Mouse (Mus musculus) embryonic stem cell, embryonic (primary cell): ENCODE measurements around the gene Efhd1.

Experiments used
- CTCF ChIA-PET, 4 experiments: fragments of 300-600 bp in 2 of 4; fragments of 350-600 bp in 2 of 4; sonication (Branson Sonifier 250); formaldehyde crosslinking; loops; one replicate each; lab custom pipeline; 2022; ENCODE audit warnings: inconsistent platforms in 2 of 4; lab: Charles Lee
- POLR2A ChIA-PET, 4 experiments: fragments of 300-600 bp in 2 of 4; fragments of 350-600 bp in 2 of 4; sonication (Branson Sonifier 250); formaldehyde crosslinking; loops; one replicate each; lab custom pipeline; 2022; ENCODE audit warnings: antibody characterized with exemption in 4 of 4, inconsistent platforms in 1 of 4; lab: Charles Lee

Gene Efhd1

DNA sequence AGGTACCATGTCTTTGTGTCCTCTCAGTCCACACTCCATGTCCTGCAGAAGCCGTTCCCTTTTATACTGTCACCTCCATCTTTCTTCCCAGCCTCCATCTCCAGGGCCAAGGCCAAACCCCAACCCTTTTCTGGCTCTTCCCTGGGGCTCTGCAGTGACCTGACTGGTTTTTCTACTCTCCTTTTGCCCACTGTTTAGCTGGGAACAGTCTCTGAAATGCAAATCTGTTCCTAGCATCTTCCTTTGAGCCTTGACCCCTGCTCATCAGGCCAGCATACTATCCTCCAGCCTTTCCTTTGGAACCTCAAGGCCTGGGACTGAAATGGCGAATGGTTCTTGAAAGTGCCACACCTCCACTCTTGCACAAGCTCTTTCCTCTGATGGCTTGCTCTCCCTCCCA is 49.0 kb downstream of the Efhd1 start:
- POLR2A ChIA-PET: interaction anchor here in 2 of 4 experiments (0.7 to 5.6 kb wide), 15 partner anchors 9 to 138 kb away, joined by 3 to 35 read pairs (median 5); partner anchors contain the start of gene Gigyf2 (in 2 of the 2)
- CTCF ChIA-PET: interaction anchor here (0.6 to 1.5 kb wide), 5 partner anchors 13 to 126 kb away, joined by 3 to 7 read pairs (median 4); partner anchors contain the start of gene Gigyf2 (in 1 of the 4)

DNA sequence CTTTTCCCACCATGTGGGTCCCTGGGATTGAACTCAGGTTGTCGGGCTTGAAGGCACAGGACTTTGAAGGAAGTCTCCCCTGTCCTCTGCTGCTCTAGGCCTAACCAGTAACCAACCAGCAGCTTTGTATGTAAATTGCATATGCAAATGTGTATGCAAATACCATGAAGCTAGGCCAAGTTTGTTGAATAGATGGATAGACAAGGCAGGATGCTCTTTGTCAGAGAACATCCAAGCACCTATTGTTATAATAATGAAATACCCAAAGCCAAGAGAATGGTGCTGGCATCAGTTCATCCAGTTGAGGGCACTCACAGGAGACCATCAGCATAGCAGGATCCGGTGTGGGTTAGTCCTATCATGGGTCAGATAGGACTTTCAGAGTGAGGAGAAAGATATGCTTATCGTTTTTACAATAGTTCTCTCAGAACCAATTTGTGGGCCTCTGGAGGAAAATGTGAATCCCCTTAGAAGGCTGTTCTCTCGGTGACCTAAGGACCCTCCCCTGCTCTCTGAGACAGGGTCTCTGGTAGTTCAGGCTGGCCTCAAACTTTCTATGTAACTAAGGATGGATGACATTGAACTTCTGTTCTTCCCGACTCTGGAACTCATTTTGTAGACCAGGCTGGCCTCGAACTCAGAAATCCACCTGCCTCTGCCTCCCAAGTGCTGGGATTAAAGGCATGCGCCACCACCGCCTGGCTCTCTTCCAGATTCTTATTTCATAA is 49.8 kb downstream of the Efhd1 start:
- CTCF ChIA-PET: interaction anchor here in 3 of 4 experiments (0.6 to 1.5 kb wide), 8 partner anchors 12 to 1521 kb away, joined by 3 to 7 read pairs (median 4); partner anchors contain the start of gene Gigyf2 (in 1 of the 3)
- POLR2A ChIA-PET: interaction anchor here in 2 of 4 experiments (0.7 to 5.6 kb wide), 14 partner anchors 9 to 138 kb away, joined by 3 to 35 read pairs (median 4); partner anchors contain the start of gene Gigyf2 (in 2 of the 2)

DNA sequence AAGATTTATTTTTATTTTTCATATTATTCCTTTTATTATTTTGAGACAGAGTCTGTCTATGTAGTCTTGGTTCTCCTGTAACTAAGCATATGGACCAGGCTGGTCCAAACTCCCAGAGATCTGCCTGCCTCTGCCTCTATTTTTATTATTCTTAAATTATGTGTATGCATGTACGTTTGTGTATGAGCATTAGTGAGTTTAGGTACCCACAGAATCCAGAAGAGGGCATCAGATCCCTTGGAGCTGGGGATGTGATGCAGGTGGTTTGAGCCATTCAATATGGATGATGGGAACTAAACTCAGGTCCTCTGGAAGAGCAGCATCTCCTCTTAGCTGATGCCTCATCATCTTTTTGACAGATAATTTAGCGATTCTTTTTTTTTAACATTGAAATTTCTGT is 51.3 kb downstream of the Efhd1 start:
- CTCF ChIA-PET: interaction anchor here in 3 of 4 experiments (0.5 to 1.2 kb wide), 5 partner anchors 11 to 76 kb away, joined by 3 to 5 read pairs (median 3); partner anchors contain the start of gene Gigyf2 (in 1 of the 3)
- POLR2A ChIA-PET: interaction anchor here in 3 of 4 experiments (0.7 to 5.6 kb wide), 4 partner anchors 11 to 453 kb away, joined by 3 to 35 read pairs (median 12); partner anchors contain the start of gene Gigyf2 (in 2 of the 3)

DNA sequence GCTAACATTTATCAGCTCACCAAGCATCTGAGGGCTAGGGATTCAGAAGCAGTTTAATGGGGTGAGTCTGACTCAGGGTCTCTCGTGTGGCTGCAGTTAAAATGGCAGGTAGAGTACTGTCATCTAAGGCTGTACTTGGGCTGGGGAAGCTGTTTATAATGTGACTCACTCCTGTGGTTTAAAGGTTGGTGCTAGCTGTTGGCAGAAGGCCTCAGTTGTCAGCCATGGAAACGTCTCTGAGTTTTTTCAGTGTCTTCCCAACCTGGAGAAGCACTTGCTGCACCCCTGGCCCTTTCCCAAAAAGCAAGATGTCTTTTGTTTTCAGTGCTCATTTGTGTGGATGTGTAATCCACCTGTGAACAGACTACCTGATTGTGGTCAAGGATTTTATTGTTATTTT is 51.7 kb downstream of the Efhd1 start:
- POLR2A ChIA-PET: interaction anchor here in 3 of 4 experiments (0.5 to 5.6 kb wide), 7 partner anchors 11 to 461 kb away, joined by 3 to 35 read pairs (median 3); partner anchors contain the start of gene Gigyf2 (in 2 of the 3)
- CTCF ChIA-PET: interaction anchor here in 2 of 4 experiments (0.8 to 1.2 kb wide), 4 partner anchors 12 to 70 kb away, joined by 3 to 4 read pairs (median 3); no protein-coding TSS in a partner anchor

DNA sequence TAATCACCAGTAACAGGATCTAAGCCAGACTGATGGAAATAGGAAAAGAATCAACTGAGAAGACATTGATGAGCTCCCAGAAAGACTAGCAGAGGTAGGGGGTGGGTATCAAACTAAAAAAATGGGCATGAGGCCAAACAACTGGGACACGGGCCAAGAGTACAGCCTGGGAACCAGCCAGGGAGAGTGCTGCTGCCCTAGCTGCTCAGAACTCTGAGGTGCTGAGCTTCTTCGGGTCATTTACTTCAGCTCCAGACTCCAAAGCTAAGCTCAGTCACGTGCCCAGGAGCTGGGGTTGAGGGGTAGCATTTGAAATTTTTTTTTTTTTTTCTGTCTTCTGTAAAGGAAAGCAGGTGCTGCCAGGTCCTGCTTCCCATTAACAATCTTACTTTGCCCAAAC is 52.5 kb downstream of the Efhd1 start:
- ChIA-PET POLR2A (interaction anchor here in 3 of 4 experiments (0.5 to 5.6 kb wide), 6 partner anchors 10 to 439 kb away, joined by 3 to 35 read pairs (median 4); partner anchors contain the start of gene Gigyf2 (in 2 of the 3)), CTCF (interaction anchor here in 2 of 4 experiments (0.8 to 1.0 kb wide), 3 partner anchors 10 to 24 kb away, joined by 3 to 6 read pairs (median 3); partner anchors contain the start of gene Gigyf2 (in 1 of the 2))

DNA sequence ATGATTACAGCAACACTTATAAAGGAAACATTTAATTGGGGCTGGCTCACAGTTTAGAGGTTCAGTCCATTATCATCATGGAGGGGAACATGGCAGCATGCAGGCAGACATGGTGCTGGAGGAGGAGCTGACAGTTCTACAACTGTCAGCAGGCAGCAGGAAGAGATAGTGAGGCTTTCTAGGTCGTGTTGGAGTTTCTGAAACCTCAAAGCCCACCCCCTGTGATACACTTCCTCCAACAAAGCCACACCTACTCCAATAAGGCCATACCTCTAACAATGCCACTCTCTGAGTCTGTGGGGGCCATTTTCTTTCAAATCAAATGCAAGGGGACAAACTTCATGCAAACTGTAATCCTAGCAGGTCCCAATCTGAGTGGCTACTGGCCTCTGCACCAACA is 56.9 kb downstream of the Efhd1 start:
- ChIA-PET POLR2A (interaction anchor here in 2 of 4 experiments (0.5 to 1.8 kb wide), 3 partner anchors 12 to 45 kb away, joined by 3 to 8 read pairs (median 3); no protein-coding TSS in a partner anchor), CTCF (no interaction called here)

DNA sequence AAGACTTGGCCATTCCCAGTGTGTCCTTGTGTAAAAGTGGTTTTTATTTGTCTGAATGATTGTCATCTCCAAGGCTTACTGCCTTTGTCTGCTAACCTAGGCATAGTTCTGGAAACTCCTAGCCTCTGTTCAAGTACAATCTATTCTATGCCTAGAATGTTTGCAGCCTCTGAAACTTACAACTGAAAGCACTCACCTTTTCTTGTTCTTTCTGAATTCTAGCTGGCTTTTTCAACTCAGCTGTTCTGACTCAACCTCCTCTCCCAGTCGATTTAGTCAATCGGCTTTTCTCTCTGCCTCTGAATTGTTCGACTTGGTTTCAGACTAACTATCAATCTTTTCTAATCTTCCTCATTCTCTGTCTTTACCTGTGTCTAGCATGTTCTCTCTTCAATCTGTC is 58.6 kb downstream of the Efhd1 start:
- CTCF ChIA-PET: no interaction called here
- POLR2A ChIA-PET: interaction anchor here in 1 of 4 experiments (1.0 to 1.6 kb wide), 3 partner anchors 9 to 14 kb away, joined by 3 to 6 read pairs (median 5); no protein-coding TSS in a partner anchor

DNA sequence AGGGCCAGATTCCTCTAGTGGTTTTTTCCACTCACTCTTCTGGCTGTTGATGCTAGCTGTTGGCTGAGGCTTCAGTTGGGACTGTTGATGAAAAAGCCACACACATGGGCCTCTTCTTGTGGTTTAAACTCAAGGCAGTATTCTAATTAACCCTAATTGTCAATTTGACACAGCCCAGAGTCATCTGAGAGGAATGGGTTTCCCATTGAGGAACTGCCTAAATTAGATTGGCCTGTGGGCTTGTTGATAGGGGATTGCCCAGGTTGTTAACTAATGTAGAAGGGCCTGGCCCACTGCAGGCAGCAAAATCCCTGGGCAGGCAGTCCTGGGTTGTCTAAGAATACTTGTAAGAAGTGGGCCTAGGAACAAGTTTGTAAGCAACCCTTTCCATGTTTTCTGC is 60.5 kb downstream of the Efhd1 start:
- POLR2A ChIA-PET: interaction anchor here in 1 of 4 experiments (0.6 to 4.3 kb wide), 5 partner anchors 10 to 352 kb away, joined by 3 to 35 read pairs (median 5); no protein-coding TSS in a partner anchor
- CTCF ChIA-PET: no interaction called here

DNA sequence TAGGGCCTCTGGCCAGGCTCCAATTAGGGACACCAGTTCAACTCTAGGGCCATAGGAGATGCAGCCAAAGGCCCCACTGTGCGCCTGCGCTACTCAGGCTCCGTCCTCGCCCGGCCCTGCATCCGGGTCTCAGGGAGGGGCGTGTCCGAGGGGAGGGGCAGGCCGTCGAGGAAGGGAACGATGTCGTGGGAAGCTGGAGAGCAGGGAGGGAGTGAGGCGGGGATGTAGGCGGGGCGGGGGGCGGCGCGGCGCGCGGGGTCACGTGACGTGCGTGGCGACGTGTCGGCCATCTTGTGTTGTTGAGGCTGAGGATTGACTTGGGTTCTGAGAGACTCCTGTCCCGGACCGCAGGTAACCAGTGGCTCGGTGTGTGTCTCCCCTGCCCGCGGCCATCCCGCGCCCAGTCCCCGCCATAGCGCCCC is 62.6 kb downstream of the Efhd1 start, which contains the start of gene Gigyf2:
Gene Gigyf2, plus strand, starts transcription at position 257 of the 422 bp plus-strand sequence.
- POLR2A ChIA-PET: interaction anchor here (0.5 to 4.3 kb wide), 76 partner anchors 10 to 968 kb away, joined by 3 to 35 read pairs (median 3); partner anchors contain the start of genes Ecel1 (in 1 of the 4), Ncl (in 1 of the 4) and Ptma (in 1 of the 4)
- CTCF ChIA-PET: interaction anchor here in 3 of 4 experiments (0.6 to 1.3 kb wide), 12 partner anchors 10 to 760 kb away, joined by 3 to 6 read pairs (median 3); no protein-coding TSS in a partner anchor

DNA sequence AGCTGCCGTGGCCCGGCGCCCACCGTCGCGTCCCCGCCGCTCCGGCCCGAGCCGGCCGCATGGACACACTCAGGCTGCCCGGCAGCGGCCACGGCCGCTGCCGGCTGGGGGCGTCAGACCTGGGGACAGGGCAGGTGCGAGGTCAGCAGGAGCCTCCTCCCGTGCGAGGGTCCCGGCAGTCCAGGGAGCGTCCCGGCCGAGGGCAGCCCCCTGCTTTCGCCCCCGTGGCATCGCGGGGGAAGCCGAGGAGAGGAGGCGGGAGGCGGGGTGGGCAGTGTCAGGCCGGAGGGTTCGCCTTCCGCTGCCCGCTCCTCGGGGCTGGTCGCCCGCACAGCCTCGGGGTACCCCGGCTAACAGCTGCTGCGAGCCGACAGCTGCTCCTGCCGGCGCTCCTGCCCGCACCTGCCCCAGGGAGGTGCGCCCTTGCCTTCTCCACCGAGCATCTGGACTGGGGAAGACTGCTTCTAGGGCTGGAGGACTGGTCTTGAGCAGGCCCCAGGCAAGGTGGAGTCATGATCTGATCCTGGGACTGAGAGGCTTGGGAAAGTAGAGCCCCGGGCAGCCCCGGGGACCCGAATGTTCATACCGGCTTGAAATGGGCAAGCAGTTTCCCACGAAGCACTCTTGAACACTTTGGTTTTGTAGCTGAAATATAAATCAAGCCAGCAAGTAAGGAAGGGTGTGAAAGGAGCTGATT is 63.1 kb downstream of the Efhd1 start:
- POLR2A ChIA-PET: interaction anchor here (0.5 to 4.3 kb wide), 58 partner anchors 9 to 968 kb away, joined by 3 to 35 read pairs (median 4); partner anchors contain the start of genes Ncl (in 1 of the 4) and Ptma (in 1 of the 4)

DNA sequence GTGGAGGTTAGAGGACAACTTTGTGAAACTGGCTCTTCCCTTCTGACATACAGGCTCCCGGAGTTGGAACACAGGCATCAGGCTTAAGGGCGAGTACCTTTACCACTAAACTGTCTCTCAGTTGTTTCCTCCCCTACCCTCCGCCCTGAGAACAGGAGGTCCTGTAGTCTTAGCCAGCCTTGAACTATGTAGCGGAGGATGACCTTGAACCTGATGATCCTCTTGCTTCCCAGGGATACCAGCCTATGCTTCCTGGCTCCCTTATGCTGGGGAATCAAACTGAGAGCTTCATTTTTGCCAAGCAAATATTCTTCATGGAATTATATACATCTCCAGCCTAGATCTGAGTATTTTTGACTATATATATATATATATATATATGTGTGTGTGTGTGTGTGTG is 67.6 kb downstream of the Efhd1 start:
- ChIA-PET CTCF (interaction anchor here in 1 of 4 experiments (0.6 kb wide), 1 partner anchor 159 kb away, joined by 5 read pairs; no protein-coding TSS in a partner anchor), POLR2A (interaction anchor here in 1 of 4 experiments (1.0 to 1.2 kb wide), 3 partner anchors 14 to 105 kb away, joined by 3 to 5 read pairs (median 5); no protein-coding TSS in a partner anchor)

More for the DNA sequence above, 63.1 kb downstream of the Efhd1 start:
- CTCF ChIA-PET: interaction anchor here in 3 of 4 experiments (0.6 to 1.3 kb wide), 8 partner anchors 11 to 237 kb away, joined by 3 to 4 read pairs (median 3); no protein-coding TSS in a partner anchor

DNA sequence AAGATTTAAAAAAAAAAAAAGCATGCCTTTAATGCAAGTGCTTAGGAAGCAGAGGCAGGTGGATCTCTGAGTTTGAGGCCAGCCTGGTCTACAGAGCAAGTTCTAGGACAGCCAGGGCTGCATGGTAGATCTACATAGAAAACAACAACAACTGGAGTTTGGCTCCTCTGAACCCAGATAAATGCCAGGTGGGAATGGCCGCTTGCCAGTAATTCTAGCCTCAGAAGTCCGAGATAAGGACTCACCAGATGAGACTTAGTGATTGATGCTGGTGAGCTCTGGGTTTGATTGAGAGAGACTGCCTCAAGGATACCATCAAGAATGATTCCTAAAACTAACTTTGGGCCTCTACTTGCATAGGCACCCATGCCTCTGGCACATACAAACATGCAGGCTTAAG is 86.4 kb downstream of the Efhd1 start:
- CTCF ChIA-PET: interaction anchor here in 1 of 4 experiments (0.7 kb wide), 1 partner anchor 151 kb away, joined by 5 read pairs; no protein-coding TSS in a partner anchor
- POLR2A ChIA-PET: interaction anchor here in 1 of 4 experiments (0.6 to 1.8 kb wide), 3 partner anchors 9 to 160 kb away, joined by 4 to 7 read pairs (median 5); partner anchors contain the start of gene Chrnd

DNA sequence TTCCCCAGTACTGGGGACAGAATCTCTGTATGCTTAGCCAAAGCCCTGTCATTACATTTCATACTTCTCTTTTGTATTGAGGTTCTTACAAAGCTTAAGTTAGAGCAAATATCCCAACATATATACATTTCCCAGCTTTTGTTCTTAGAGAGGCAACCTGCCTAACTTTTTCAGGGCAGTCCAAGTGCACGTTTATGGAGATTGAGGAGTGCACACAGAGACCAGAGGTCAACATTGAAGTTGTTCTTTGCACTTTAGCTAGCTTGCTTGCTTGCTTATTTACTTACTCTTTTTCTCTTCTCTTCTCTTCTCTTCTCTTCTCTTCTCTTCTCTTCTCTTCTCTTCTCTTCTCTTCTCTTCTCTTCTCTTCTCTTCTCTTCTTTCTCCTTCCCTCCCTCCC is 96.1 kb downstream of the Efhd1 start:
- CTCF ChIA-PET: interaction anchor here in 2 of 4 experiments (0.6 to 1.0 kb wide), 3 partner anchors 20 to 173 kb away, joined by 4 read pairs; no protein-coding TSS in a partner anchor

More for the DNA sequence above, 96.1 kb downstream of the Efhd1 start:
- POLR2A ChIA-PET: interaction anchor here in 3 of 4 experiments (0.6 to 1.5 kb wide), 9 partner anchors 11 to 599 kb away, joined by 3 to 7 read pairs (median 4); no protein-coding TSS in a partner anchor
